Mouse (Mus musculus): Measurements from ENCODE around the gene Ddx60. TPM values are rescaled to one million over a fixed set of nuclear protein-coding genes. Genes with fewer than 3 reads are reported as not detected.
"Not testable (repeated sequence)": the region's sequence is repeated elsewhere in the genome, so short reads cannot be mapped to it uniquely, and the experiment has no call there.

Gene Ddx60
- total RNA-seq (2021), result under 1 TPM; 0.47 to 0.56 TPM

- peak; percentile 23 to 40 for DNase-seq
Measured at GRCm38 (mm10) chr8:61927777-61928494, at the start of gene Ddx60. Gene Ddx60 (plus strand): TSS chr8:61928087.

- DNase-seq, result peak; percentile 22 to 36
Measured at GRCm38 (mm10) chr8:61894062-61894461, 33.8 kb upstream of the Ddx60 start.

DNA sequence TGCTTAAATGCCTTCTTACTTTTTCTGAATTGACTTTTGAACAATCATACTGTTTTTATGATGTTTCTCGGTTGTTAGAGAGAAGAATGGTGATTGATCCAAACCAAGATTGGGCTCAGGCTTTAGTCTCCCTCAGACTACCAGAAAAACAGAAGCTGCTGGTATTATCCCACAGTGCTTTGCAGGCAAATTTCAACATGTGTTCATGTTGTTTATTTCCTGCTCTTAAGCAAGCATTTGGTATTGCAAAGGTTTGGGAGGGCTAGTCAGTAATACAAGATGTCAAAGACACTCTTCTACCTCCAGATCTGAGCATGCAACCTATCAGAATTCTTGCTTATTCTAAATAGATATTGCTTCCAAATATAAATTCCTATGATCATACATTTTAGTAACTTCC lies 31.1 kb upstream of the Ddx60 start:
- DNase-seq, result no peak

DNA sequence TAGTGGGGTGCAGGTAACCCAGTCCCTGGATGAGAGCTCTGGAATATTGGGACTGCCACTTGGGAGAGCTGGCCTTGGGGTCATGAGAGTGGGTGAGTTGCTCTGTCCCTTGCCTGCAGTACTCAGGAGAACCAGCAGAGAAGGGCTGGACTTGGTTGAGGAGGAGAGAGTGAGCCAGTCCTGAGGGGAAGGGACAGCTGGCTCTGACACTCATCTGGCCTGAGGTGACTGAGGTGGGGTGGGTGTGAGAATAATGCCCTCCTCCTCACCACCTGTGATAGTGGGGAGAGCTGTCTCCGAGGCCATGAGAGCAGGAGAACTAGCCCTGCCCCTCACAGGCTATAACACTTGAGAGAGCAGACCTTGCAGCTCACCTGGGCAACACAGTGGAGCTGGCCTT lies 30.5 kb upstream of the Ddx60 start:
- no peak for DNase-seq

- DNase-seq, result no peak
Measured at GRCm38 (mm10) chr8:61901028-61901717, 26.7 kb upstream of the Ddx60 start.

- DNase-seq, result no peak
Measured at GRCm38 (mm10) chr8:61902521-61902920, 25.4 kb upstream of the Ddx60 start, which contains the start of gene Palld. Gene Palld (minus strand): TSS chr8:61902690.

DNA sequence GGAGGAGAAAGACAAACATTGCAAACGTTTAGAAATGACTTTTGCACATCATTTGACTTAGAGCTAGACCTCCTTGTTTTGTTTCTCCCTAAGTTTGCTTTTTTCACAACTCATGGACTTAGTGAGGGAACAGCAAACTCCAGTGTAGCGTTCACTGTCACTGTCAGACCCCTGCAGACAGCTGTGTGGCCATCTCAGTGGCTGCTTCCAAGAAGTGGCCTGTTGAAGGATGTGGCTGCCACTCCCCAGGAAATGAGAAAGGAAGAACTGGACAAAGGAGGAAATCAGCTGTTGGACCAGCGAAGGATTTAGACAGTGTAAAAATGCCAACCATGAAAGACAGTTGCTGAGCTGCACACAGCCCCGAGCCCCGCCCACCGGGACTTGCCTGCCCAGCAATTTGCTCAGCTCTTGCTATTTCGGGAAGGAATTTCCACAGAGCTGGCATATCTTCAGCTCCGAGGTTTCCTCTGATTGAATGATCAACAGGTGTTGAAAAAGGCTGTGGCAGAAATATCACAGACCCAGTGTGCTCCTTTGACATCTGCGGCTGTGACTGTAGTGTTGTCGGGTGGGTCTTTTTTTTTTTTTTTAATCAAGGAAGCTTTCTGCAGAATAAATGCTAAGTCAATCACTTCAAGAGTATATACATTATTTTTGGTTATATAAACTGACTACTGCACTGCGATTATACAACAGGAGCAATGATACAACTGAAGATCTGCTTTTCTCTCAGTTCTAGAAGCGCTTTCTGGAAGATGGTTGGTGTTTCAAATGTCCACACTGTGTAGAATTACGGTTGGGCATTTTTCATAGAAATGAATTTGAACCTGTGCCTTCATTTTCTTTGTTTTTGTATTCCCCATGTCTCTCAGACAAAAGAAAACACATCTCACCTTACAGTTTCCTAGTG lies 19.3 kb upstream of the Ddx60 start:
- DNase-seq, result peak in 1 of 2 experiments; percentile 4

GRCm38 (mm10) chr8:61909313-61909712 lies 18.6 kb upstream of the Ddx60 start:
- no peak for DNase-seq

GRCm38 (mm10) chr8:61912817-61913216 lies 15.1 kb upstream of the Ddx60 start:
- DNase-seq, result no peak

- no peak for DNase-seq
Measured at GRCm38 (mm10) chr8:61913957-61914356, 13.9 kb upstream of the Ddx60 start.

DNA sequence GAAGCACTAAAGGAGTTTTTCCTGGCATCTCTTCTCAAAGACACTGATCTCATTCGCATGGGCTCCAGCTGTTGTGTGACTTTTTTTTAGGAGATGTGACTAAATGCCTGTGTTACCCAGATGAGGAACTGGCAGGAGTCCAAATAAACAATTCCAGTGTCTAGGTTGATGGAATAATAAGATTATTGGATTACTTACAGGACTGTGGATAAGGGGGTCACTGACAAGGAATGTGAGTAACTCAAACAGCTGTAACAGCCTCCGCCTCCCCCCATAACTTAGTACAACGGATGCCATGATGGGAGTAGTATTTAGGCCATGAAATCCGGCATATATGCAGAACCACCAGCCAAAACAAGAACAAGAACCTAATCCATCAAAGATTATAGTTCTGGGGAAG lies 10.6 kb upstream of the Ddx60 start:
- no peak for DNase-seq

GRCm38 (mm10) chr8:61919145-61919788 lies 8.6 kb upstream of the Ddx60 start:
- no peak for DNase-seq

- DNase-seq, result no peak
Measured at GRCm38 (mm10) chr8:61920389-61920788, 7.5 kb upstream of the Ddx60 start.

DNA sequence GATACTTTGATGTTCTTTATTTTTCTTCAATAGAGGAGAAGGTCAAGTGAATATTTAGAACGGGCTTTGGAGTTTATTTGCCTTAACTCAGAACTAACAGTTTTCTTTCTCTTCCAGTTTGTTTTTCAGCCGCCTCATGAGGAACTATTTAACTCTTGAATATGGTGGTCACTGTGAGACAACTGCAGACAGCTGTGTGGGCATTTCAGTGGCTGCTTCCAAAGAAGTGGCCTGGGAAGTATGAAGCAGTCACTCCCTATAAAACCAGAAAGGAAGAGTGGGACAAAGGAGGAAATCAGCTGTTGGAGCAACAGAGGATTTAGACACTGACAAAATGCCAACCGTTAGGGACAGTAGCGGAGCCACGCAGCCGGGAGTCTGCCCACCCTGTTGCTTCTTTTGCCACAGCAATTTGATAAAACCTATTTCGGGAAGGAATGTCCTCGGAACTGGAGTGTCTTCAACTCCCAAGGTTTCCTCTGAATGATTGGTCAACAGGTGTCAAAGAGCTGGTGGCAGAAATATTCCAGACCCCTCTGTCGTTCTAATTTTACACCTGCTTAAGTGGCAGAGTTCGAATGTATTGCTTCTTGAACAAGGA lies 6.3 kb upstream of the Ddx60 start:
- DNase-seq, result no peak

DNA sequence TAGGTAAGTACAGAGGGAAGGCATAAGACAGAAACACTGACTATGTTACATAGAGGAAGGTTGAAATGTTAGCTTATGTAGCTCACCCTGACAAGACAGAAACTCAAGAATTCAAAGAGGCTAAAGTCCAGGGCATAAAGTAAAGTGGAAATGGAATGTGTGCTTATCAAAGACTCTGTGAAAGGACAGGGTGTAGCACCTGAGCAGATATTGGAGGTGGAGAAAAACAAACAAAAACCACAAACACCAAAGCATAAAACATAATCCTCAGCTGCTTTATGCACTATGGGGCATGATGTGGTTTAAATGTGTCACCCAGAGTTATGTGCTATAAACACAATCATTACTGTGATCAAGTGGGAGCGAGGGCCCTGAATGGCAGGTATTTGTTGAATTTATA lies 3.4 kb upstream of the Ddx60 start:
- no peak for DNase-seq

DNA sequence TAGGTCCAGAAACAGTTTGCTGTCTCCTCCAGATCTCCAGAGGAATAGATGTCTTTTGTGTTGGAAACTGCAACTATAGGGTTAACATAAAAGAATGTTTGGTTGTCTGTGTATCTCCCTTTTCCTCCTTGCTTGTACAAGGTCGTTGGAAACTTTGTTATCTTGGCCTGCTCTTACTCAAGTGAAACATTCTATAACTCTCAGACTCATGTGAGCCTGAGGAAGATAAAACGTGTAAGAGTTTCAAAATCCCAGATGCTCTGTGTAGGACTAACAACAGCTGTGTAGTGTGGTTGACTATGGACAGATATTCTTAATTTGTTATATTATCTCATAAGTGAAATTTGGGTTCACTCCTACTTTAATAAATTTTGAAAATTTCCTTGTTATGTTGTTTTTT lies 5.4 kb downstream of the Ddx60 start:
- DNase-seq, result no peak

- DNase-seq, result no peak
Measured at GRCm38 (mm10) chr8:61937576-61937975, 9.7 kb downstream of the Ddx60 start.

DNA sequence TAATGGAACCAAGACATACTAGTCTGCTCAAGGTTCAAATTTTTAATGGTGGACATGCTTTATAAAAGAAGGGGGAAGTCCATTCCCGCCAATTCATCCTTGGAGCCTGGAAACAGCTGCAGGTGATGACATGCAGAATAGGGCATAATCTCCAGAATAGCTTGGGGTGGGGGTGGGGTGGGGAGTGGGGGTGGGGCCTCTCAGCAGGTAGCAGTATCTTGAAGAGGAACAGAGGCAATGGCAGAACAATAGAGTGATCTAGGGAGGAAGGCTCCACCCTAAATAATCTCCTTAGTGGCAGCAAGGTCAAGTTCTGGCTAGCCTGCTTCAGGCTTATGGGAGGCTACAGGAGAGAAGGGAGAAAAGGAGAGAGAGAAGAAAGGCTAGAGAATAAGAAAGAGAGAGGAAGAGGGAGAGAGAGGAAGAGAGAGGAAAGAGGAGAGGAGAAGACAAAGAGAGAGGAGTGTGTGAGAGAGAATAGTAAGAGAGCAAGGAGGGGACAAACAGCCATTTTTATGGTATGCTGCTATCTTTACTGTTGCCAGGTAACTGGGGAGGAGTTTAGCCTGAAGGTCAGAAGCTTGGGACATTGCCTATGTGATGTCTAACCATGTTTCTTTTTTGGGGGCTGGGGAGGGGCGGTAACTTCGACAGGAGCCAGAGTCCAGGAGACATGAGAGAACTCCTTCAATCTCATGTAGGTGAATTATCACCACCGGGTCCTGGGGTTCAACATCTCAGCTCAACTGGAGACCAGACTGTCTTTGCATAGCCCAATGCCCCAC lies 36.9 kb downstream of the Ddx60 start:
- not testable (repeated sequence) for DNase-seq

DNA sequence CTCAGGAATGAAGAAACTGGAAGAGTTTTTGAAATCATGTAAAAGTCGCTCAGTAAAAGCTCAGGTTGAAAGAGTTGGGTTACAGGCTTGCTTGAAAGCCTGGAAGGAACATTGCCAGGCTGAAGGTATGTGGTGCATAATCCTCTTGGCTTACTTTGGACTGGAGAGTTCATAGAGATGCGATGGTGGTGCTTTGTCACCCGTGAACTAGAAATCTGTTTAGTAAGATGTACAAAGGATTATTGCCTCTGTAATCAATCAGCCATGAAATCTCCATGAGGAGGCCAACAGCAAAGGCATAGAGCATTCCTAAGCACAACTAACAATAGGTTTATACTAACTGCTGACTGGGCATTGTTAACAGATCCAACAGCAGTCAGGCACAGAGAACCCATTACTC lies 41.7 kb downstream of the Ddx60 start:
- no peak for DNase-seq

- no peak for DNase-seq
Measured at GRCm38 (mm10) chr8:61984941-61985340, 57.1 kb downstream of the Ddx60 start.
